Mouse (Mus musculus) kidney, adult 2 months (tissue): ENCODE measurements at regions not wholly inside any gene's neighbourhood (a gene's known extent, or its start where the extent isn't known, plus 50 kb on each side); places are given as distances from the start of the nearest gene placed in this dataset.

Experiments used
- CTCF ChIP-seq: fragments of 200-500 bp; conservative IDR thresholded peaks from 2 replicates; pipeline ENCODE4 v1.5.1; 2011; ENCODE audit warnings: low read depth, mild to moderate bottlenecking, control low read depth, low read length, moderate library complexity, mixed read lengths; ENCODE audit not compliant: insufficient read depth, insufficient read length
- POLR2A ChIP-seq: fragments of 200-500 bp; IDR thresholded peaks from one replicate; pipeline ENCODE4 v1.6.1; 2011; ENCODE audit warnings: low read depth, low read length, control low read depth

GRCm38 (mm10) chr14:36774349-36774748, 194.2 kb downstream of the Ccser2 start:
- TF ChIP-seq POLR2A = no peak
- TF ChIP-seq CTCF = no peak
